Mouse (Mus musculus) forebrain, embryonic 13.5 days (tissue): ENCODE data around the gene Mpv17l2. TPM values are rescaled to one million over a fixed set of nuclear protein-coding genes. Genes with fewer than 3 reads are reported as not detected.

Experiments used
- ATAC-seq: fragments of 200-750 bp; cut with Nextera tagmentation; 2 replicates; pipeline ENCODE4 v1.8.0; 2017
- H3K27ac ChIP-seq: fragments of 300-500 bp; sonication (generic); 2 replicates; pipeline ENCODE4 v1.5.1; 2015; ENCODE audit warnings: inconsistent platforms, mild to moderate bottlenecking, moderate library complexity
- H3K27me3 ChIP-seq: fragments of 300-500 bp; sonication (generic); 2 replicates; pipeline ENCODE4 v1.6.1; 2015; ENCODE audit warnings: mild to moderate bottlenecking, inconsistent platforms
- H3K36me3 ChIP-seq: fragments of 300-500 bp; sonication (generic); 2 replicates; pipeline ENCODE4 v1.6.1; 2015; ENCODE audit warnings: mild to moderate bottlenecking, inconsistent platforms; ENCODE audit not compliant: poor library complexity, severe bottlenecking
- H3K4me1 ChIP-seq: fragments of 300-500 bp; sonication (generic); 2 replicates; pipeline ENCODE4 v1.6.1; 2015; ENCODE audit warnings: inconsistent platforms
- H3K4me2 ChIP-seq: fragments of 300-500 bp; sonication (generic); 2 replicates; pipeline ENCODE4 v1.6.1; 2015; ENCODE audit warnings: inconsistent platforms, mild to moderate bottlenecking, moderate library complexity
- H3K4me3 ChIP-seq: fragments of 300-500 bp; sonication (generic); 2 replicates; pipeline ENCODE4 v1.5.1; 2015; ENCODE audit warnings: mild to moderate bottlenecking, inconsistent platforms
- H3K9ac ChIP-seq: fragments of 300-500 bp; sonication (generic); 2 replicates; pipeline ENCODE4 v1.6.1; 2015; ENCODE audit warnings: mild to moderate bottlenecking, inconsistent platforms
- H3K9me3 ChIP-seq: fragments of 300-500 bp; sonication (generic); replicated peaks from 2 replicates; pipeline ENCODE4 v1.6.1; 2016; ENCODE audit warnings: inconsistent platforms
- WGBS: fragments of 180-500 bp; shearing (Covaris S2); methylation state at CpG from one replicate; pipeline ENCODE4 v1.1.7; 2015; 5-methylcytosine and 5-hydroxymethylcytosine counted together
- polyA plus RNA-seq: library from polyadenylated mRNA; unstranded; fragments of >200 nt; fragmentation: Nextera tagmentation; extraction: Ambion mirVana; gene quantifications from 2 replicates; pipeline ENCODE4 v1.2.1, GENCODE M21; 2015

Gene Mpv17l2
- 44.8 and 48.0 TPM in 2 replicates for polyA plus RNA-seq

DNA sequence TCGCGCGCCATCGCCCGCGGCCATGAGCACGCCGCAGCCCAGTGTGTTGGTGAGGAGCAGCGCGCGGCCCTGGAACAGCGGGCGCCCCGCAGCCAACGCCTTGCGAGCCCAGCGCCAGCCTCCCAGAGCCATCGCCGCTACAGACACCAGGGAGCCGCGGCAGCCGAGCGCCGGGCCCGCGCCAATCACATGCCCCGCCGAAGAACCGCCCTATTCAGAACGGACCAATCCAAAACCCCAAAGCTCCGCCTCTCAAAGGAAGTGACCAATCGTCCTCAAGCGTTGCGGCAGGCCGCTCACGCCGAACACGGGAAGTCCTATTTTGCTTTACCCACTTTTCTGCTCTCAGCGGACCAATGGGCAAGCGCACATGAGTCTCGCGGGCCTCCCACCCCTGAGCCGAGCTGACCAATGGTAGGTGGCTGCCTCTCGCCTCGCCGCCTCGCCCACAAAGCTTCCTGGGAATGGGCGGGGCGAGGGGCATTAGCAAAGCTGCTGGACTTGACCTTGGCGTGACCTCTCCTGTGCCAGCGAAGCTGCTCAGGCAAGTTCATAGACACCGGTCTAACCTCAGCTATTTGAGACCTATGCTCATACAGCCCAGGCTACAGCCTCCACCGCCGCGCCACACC is at the start of gene Mpv17l2:
Gene Mpv17l2, minus strand, starts transcription at position 172 of the 632 bp plus-strand sequence.
- Histone ChIP-seq H3K9me3 (no peaks in the 10 kb centered on the region), H3K4me2 (peak within 1 kb of the TSS; percentile 100), H3K4me1 (peaks cover 48% of the 10 kb centered on the region), H3K27me3 (peaks cover 2% of the 10 kb centered on the region; the same call in 1 of the 2 replicates), H3K36me3 (peaks cover 22% of the 10 kb centered on the region), H3K27ac (peak within 1 kb of the TSS; percentile 76), H3K4me3 (peak within 1 kb of the TSS; percentile 64), H3K9ac (peak within 1 kb of the TSS; percentile 83)
- peak; percentile 96 for ATAC-seq
- WGBS: under 1% methylated on average over 53 of the region's 55 CpGs

DNA sequence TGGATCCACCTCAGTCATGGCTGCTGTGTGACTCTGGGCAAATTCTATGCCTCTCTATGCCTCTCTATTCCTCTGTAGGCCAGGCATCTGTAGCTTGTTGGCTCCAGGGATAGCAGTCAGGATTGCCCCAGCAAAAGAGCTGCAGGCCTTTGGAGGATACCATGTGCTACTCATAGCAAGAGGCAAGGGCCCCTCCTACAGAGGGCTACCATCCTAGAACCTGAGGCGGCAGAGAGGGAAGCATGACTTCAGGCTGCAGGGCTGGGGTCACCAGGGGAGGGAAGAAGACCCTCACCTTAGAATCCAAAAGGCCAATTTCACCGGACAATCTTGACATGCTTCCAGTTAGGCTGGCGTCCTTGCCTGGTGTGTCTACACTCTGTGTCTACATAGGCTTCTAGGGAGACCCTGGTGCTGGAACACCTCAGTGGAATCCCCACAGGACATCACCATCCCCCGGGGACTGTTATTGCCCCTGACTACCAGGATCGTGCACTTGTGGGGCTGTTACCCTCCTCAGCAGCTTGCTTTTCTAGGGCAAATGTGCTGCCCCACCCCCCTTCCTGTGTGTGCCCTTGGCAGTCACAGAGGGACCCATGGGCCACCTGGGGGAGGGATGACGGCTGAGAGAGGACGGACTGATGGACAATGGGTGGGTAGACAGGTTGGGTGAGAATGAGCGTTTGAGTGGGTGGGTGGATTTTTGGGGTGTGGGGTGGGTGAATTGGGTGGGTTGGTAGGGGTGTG is 48.4 kb upstream of the Mpv17l2 start:
- ATAC-seq: no peak
- Histone ChIP-seq H3K27ac (no peak overlapping the region), H3K36me3 (no peaks in the 10 kb centered on the region), H3K4me2 (no peak overlapping the region), H3K9ac (no peak overlapping the region), H3K9me3 (no peaks in the 10 kb centered on the region), H3K27me3 (peaks cover 37% of the 10 kb centered on the region), H3K4me3 (no peak overlapping the region), H3K4me1 (peaks cover 6% of the 10 kb centered on the region)
- 82% methylated on average over 8 of the region's 8 CpGs for WGBS

DNA sequence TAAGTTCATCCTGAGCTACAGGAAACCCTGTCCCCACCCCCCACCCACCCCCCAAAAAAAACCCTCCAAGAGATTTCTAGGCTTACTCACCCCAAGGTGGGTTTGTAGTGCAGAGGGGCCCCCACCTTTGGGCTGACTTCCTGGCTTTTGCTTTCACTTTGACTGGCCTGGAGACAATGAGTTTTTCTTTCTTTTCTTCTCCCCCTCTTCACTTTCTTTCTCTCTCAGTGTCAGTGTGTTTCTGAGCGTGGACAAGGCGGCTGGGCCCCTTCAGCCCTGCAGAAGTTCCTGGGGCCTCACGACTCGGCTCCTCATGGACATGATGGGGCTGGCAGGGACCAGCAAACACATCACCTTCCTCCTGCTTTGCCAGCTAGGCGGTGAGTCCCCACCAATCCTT is 47.5 kb upstream of the Mpv17l2 start, which contains the start of gene Il12rb1:
Gene Il12rb1, plus strand, starts transcription at position 211 of the 400 bp plus-strand sequence.
- no peak for ATAC-seq
- peaks cover 38% of the 10 kb centered on the region for H3K27me3 ChIP-seq
- no peak within 1 kb of the TSS for H3K4me2 ChIP-seq
- H3K27ac ChIP-seq: no peak within 1 kb of the TSS
- no peaks in the 10 kb centered on the region for H3K36me3 ChIP-seq
- H3K4me3 ChIP-seq: no peak within 1 kb of the TSS
- no peak within 1 kb of the TSS for H3K9ac ChIP-seq
- H3K9me3 ChIP-seq: no peaks in the 10 kb centered on the region
- peaks cover 13% of the 10 kb centered on the region for H3K4me1 ChIP-seq
- WGBS: 60% methylated on average over 5 of the region's 5 CpGs

DNA sequence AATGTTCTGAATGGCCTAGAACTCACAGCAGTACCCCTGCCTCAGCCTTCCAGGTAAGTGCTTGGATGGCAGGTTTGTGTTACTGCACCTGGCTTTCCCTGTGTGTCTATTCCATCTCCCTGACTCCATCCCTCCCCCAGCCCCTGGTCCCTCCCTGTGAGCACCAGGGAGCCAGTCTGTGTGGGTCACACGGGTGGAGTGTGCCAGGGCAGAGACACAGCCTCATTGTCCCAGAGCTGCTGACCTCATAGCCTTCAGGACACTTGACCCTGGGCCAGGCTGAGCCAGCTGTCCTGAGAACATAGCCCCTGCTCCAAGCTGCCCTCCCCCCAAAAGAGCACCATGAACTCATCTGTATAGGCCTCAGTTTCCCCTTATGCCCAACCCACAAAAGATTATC is 46.6 kb upstream of the Mpv17l2 start:
- ATAC-seq: no peak
- H3K27ac ChIP-seq: no peak overlapping the region
- no peaks in the 10 kb centered on the region for H3K9me3 ChIP-seq
- no peaks in the 10 kb centered on the region for H3K36me3 ChIP-seq
- WGBS: 38% methylated on average over 1 of the region's 1 CpGs
- H3K4me3 ChIP-seq: no peak overlapping the region
- H3K27me3 ChIP-seq: peaks cover 45% of the 10 kb centered on the region
- no peak overlapping the region for H3K4me2 ChIP-seq
- H3K9ac ChIP-seq: no peak overlapping the region
- peaks cover 13% of the 10 kb centered on the region for H3K4me1 ChIP-seq

DNA sequence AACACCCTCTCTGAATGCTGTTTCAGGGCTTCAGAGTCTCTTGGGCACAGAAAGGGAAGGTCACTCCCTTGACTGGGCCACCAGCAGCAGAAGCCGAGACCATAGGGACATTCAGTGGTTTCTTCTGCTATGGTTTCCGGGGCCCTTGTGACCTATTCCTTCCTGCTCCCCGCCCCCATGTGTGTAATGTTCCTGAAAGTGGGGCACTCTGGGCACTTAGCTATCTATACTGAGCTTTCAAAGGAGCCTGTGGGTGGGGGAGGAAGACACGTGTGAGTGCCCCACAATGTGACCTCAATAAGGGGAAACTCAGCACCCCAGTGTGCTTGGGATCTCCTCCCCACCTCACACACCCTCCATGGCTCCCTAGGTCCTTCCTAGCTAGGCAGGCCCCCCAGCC is 45.8 kb upstream of the Mpv17l2 start:
- H3K36me3 ChIP-seq: no peaks in the 10 kb centered on the region
- peaks cover 51% of the 10 kb centered on the region for H3K27me3 ChIP-seq
- H3K27ac ChIP-seq: no peak overlapping the region
- no peaks in the 10 kb centered on the region for H3K9me3 ChIP-seq
- H3K9ac ChIP-seq: no peak overlapping the region
- no peak overlapping the region for H3K4me2 ChIP-seq
- peaks cover 13% of the 10 kb centered on the region for H3K4me1 ChIP-seq
- H3K4me3 ChIP-seq: no peak overlapping the region
- ATAC-seq: no peak
- 82% methylated on average over 4 of the region's 4 CpGs for WGBS

DNA sequence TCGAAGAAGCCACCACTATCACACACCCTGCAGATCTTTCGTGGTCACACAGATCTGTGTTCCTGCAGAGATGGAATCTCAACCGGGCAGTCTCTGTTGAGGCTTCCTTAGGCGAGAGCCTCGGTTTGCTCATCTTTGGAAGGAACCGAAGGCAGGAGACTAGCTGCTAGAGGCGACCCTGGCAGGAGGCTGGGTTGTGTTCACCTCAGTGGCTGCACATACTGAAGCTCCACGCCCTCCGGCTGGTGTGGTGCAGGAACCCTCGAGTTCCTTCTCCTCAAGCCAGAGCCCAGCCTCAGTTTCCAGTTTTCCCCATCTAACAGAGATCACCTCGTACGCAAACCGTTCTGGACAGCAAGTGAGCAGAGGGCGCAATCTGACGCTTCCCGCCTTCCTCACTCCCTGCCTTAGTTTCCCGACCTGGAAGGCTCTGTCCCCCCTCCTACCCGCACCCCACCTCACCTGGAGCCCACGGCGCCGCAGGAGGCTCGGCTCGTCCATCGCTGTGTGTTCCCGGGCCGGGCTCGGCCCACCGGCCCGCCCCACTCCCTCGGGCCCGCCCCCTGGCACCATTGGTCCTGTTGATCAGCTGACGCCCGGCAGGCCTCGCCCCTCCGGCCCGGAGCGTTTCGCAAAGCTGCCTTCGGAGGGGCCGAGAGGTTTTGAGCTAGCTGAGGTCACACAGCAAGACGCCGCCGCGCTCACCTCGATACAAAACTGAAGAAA is 43.9 kb upstream of the Mpv17l2 start, which contains the start of gene Mast3:
Gene Mast3, minus strand, starts transcription at position 574 of the 726 bp plus-strand sequence.
- H3K4me1 ChIP-seq: peaks cover 17% of the 10 kb centered on the region
- H3K9me3 ChIP-seq: no peaks in the 10 kb centered on the region
- H3K4me3 ChIP-seq: peak within 1 kb of the TSS; percentile 50
- peak; percentile 92 for ATAC-seq
- no peaks in the 10 kb centered on the region for H3K36me3 ChIP-seq
- WGBS: 2% methylated on average over 45 of the region's 45 CpGs
- peaks cover 62% of the 10 kb centered on the region for H3K27me3 ChIP-seq
- peak within 1 kb of the TSS; percentile 79 for H3K4me2 ChIP-seq
- no peak within 1 kb of the TSS for H3K27ac ChIP-seq
- peak within 1 kb of the TSS; percentile 57 for H3K9ac ChIP-seq

DNA sequence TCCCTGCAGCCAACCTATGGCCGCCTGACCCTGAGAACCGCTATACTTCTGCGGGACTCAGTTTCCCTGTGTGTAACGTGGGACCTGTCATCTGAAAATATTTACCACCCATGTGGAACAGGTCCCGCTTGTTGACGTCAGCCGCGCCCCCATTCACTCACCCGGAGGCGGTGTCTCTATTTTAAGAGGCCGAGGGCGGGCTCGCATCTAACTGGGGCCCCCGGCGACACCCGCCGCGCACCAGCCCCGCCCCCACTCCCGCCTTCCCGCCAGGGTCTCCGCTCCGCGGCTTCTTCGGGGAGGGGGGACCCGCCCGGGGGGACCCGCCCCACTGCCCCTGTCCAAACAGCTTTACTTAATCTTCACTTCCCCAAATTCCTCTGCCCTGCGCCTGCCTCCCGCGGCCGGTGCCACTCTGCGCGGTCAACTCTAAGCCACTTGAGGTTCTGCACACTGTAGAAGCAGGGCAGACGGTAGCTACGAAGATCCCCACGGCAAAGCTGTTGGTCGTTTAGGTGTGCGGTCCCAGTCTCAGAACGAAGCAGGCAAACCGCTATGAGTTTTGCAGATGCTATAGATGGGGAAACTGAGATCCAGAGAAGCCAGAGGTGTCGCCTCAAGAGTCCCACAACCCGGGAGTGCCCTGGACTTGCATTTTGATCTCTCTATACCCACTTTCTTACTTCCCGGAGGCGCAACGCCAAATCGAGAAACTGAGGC is 43.2 kb upstream of the Mpv17l2 start:
- Histone ChIP-seq H3K4me1 (peaks cover 17% of the 10 kb centered on the region), H3K9ac (peak overlapping the region; percentile 57), H3K9me3 (no peaks in the 10 kb centered on the region), H3K4me3 (peak overlapping the region; percentile 50), H3K36me3 (no peaks in the 10 kb centered on the region), H3K27ac (no peak overlapping the region), H3K27me3 (peaks cover 69% of the 10 kb centered on the region), H3K4me2 (peak overlapping the region; percentile 79)
- WGBS: 1% methylated on average over 43 of the region's 47 CpGs
- 0 out of 2 replicates have a peak, but pooled peaks have one; percentile 28 for ATAC-seq

DNA sequence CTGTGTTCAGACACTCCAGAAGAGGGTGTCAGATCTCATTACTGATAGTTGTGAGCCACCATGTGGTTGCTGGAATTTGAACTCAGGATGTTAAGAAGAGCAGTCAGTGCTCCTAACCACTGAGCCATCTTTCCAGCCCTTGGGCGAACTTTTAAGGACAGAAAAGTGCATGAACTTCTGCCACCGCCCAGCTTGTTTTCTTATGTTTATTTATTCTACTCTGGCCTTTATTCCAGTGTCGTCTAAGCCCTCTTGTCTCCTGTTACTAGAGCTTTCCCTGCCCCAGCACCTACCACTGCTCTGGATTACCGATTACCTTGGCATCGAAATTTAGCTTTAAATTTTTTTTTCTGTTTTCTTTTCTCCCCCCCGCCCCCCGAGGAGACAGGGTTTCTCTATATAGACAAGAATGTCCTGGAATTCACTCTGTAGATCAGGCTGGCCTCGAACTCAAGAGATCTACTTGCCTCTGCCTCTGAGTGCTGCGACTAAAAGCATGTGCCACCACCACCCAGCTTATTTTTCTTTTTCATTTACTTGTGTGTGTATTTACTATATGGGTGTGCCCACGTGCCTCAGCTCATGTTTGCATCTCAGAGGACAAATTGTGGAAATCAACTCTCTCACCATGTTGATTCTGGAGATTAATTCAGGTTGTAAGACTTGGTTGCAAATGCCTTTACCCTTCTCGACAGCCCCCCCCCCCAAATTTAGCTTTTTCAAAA is 42.2 kb upstream of the Mpv17l2 start:
- peaks cover 79% of the 10 kb centered on the region for H3K27me3 ChIP-seq
- no peak overlapping the region for H3K4me2 ChIP-seq
- H3K36me3 ChIP-seq: no peaks in the 10 kb centered on the region
- no peak overlapping the region for H3K9ac ChIP-seq
- H3K9me3 ChIP-seq: no peaks in the 10 kb centered on the region
- H3K27ac ChIP-seq: no peak overlapping the region
- no peak for ATAC-seq
- WGBS: 72% methylated on average over 11 of the region's 11 CpGs
- H3K4me1 ChIP-seq: peaks cover 24% of the 10 kb centered on the region
- H3K4me3 ChIP-seq: no peak overlapping the region

DNA sequence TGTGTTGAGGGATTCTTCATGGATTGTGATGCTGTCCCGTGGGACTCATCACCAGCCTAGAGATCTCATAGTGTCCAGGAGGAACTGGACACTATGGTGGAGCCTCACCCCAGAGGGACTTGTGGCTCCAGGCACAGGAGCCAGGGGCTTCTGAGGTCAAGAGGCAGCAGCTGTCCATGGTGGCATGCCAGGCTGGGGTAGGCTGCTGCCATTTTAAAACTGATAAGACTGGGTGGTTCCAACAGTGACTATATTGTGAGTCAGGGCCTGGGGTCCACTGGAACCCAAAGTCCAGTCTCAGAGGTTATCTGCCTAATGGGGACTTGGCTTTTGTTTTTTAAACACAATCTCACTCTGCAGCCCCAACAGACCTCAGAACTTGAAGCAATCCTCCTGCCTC is 41.1 kb upstream of the Mpv17l2 start:
- WGBS: 100% methylated on average over 1 of the region's 1 CpGs
- no peak overlapping the region for H3K4me2 ChIP-seq
- peaks cover 80% of the 10 kb centered on the region for H3K27me3 ChIP-seq
- no peaks in the 10 kb centered on the region for H3K36me3 ChIP-seq
- H3K9ac ChIP-seq: no peak overlapping the region
- H3K9me3 ChIP-seq: no peaks in the 10 kb centered on the region
- H3K27ac ChIP-seq: no peak overlapping the region
- H3K4me1 ChIP-seq: peaks cover 30% of the 10 kb centered on the region
- ATAC-seq: no peak
- H3K4me3 ChIP-seq: no peak overlapping the region

DNA sequence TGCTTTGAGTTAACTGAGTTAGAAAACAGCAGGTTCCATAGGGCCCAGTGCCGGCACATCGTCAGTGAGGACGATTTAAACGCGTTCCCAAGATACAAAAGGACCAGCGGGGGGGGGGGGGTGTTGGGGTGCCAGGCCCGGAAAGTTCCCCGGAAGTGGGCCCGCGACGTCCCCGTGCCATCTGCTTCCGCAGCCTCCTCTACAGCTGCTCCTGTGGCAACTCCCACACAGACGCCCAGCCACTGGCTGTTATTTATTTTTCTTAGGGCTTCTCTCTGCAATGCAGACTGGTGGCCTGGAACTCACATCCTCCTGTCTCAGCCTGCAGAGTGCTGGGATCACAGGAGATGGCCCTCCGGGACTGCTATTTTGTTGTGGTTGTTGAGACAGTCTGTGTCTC is 40.4 kb upstream of the Mpv17l2 start:
- H3K27ac ChIP-seq: no peak overlapping the region
- H3K4me2 ChIP-seq: no peak overlapping the region
- peaks cover 37% of the 10 kb centered on the region for H3K4me1 ChIP-seq
- H3K9me3 ChIP-seq: no peaks in the 10 kb centered on the region
- WGBS: 34% methylated on average over 15 of the region's 15 CpGs
- H3K36me3 ChIP-seq: no peaks in the 10 kb centered on the region
- peaks cover 74% of the 10 kb centered on the region for H3K27me3 ChIP-seq
- no peak overlapping the region for H3K4me3 ChIP-seq
- no peak for ATAC-seq
- H3K9ac ChIP-seq: no peak overlapping the region

DNA sequence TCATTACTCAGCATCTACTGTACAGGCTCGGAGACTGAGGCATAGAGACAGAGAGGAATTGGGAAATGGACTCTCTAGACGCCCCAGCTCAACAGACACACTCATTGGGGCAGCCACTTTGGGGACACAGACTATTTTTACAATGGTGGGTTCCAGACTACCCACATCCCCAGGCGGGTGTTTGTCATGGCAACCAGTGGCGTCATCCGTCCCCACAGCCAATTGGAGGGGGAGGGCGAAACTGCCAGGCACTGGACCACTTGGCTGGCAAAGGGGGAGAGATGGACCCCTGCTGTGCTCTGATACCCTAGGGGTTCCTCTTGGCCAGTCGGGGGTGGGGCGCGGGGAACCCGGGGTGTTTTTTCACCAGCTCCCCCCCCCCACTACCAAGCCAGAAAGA is 39.9 kb upstream of the Mpv17l2 start:
- H3K27ac ChIP-seq: no peak overlapping the region
- no peak overlapping the region for H3K4me3 ChIP-seq
- 47% methylated on average over 9 of the region's 10 CpGs for WGBS
- no peak for ATAC-seq
- H3K27me3 ChIP-seq: peaks cover 69% of the 10 kb centered on the region
- H3K4me1 ChIP-seq: peaks cover 40% of the 10 kb centered on the region
- no peaks in the 10 kb centered on the region for H3K36me3 ChIP-seq
- H3K4me2 ChIP-seq: no peak overlapping the region
- H3K9ac ChIP-seq: no peak overlapping the region
- H3K9me3 ChIP-seq: no peaks in the 10 kb centered on the region
